Mouse (Mus musculus) heart, postnatal 0 days (tissue): Measurements from ENCODE around the gene Klk13.

Experiments used
- CTCF ChIP-seq: IDR thresholded peaks from 2 replicates; pipeline ENCODE4 v1.5.1; 2016; ENCODE audit warnings: antibody characterized with exemption, control low read depth, low read depth
- EP300 ChIP-seq: IDR thresholded peaks from 2 replicates; pipeline ENCODE4 v1.6.1; 2016; ENCODE audit warnings: antibody characterized with exemption, low read depth

DNA sequence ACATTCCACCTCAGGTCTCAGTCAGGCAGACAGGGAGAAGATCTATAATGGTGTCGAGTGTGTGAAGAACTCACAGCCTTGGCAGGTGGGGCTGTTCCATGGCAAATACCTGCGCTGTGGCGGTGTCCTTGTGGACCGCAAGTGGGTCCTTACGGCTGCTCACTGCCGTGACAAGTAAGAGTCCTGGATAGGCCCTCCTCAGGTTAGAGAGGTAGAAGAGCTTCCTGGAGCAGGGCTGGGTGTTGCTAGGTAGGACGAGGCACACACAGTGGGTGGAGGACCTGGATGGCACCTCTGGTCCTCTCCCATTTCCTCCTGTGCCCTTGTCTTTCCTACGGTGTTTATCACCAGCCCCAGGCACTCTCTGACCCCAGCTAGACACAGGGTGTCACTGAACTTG, 57.3 kb downstream of the Klk13 start:
- TF ChIP-seq CTCF (no peak), EP300 (no peak)
